Mouse (Mus musculus): ENCODE results near the gene Scn4a. TPM values are rescaled to one million over a fixed set of nuclear protein-coding genes. Genes with fewer than 3 reads are reported as not detected.

Scn4a gene
- total and polyA plus RNA-seq, 3 experiments, result 11.9 to 22.8 (median 22.1) TPM

GRCm38 (mm10) chr11:106271794-106272643, 81.1 kb downstream of the Scn4a start:
- 1% methylated on average over 41 of the region's 41 CpGs for WGBS
- peak overlapping the region; percentile 94 for H3K4me3 ChIP-seq
- no peaks in the 10 kb centered on the region for H3K27me3 ChIP-seq (ENCODE audit: control insufficient read depth, insufficient read depth, low read length)
- H3K4me1 ChIP-seq (ENCODE audit: control insufficient read depth, insufficient read depth, low read length), result peaks cover 27% of the 10 kb centered on the region
- peaks cover 8% of the 10 kb centered on the region; the same call in 1 of the 2 replicates for H3K36me3 ChIP-seq (ENCODE audit: control insufficient read depth, insufficient read depth, low read length)
- DNase-seq, result peak in 1 of 2 experiments; percentile 33
- intact Hi-C loops (cut with DNase I), result loop anchor here (2.0 to 10.0 kb wide), 4 partner anchors 15 to 513 kb away; partner anchors contain the start of genes Ccdc47, Cep95, Ddx42 and Ddx5
- H3K79me2 ChIP-seq (replicated peaks; ENCODE audit: control insufficient read depth, insufficient read depth, low read length), result peaks cover 1% of the 10 kb centered on the region
- 0 out of 2 replicates have a peak, but pooled peaks have one; percentile 2 for TF ChIP-seq CTCF (IDR thresholded peaks at IDR 0.05)
- TF ChIP-seq POLR2A (IDR thresholded peaks at IDR 0.05; ENCODE audit: insufficient read depth, low read depth, low read length), result no peak
- peak overlapping the region; percentile 98 for H3K9ac ChIP-seq (ENCODE audit: low read depth, low read length)
- H3K27ac ChIP-seq, result peak overlapping the region; percentile 97

- Histone ChIP-seq H3K27ac (peak overlapping the region; percentile 97), H3K79me2 (replicated peaks; ENCODE audit: control insufficient read depth, insufficient read depth, low read length) (peaks cover 1% of the 10 kb centered on the region), H3K36me3 (ENCODE audit: control insufficient read depth, insufficient read depth, low read length) (peaks cover 8% of the 10 kb centered on the region; the same call in 1 of the 2 replicates), H3K4me3 (peak overlapping the region; percentile 94), H3K9ac (ENCODE audit: low read depth, low read length) (peak overlapping the region; percentile 50), H3K4me1 (ENCODE audit: control insufficient read depth, insufficient read depth, low read length) (peaks cover 24% of the 10 kb centered on the region), H3K27me3 (ENCODE audit: control insufficient read depth, insufficient read depth, low read length) (no peaks in the 10 kb centered on the region)
- 0 out of 2 replicates have a peak, but pooled peaks have one; percentile 4 for TF ChIP-seq CTCF (IDR thresholded peaks at IDR 0.05)
- no peak for TF ChIP-seq POLR2A (IDR thresholded peaks at IDR 0.05; ENCODE audit: insufficient read depth, low read depth, low read length)
- no peak for TF ChIP-seq EP300 (IDR thresholded peaks at IDR 0.05; ENCODE audit: insufficient read depth, low read depth, low read length)
- intact Hi-C loops (cut with DNase I), result loop anchor here (2.0 to 10.0 kb wide), 3 partner anchors 14 to 514 kb away; partner anchors contain the start of genes Cep95, Ddx5, Ftsj3 and Psmc5
- peak in 1 of 2 experiments; percentile 44 for DNase-seq
- 20% methylated on average over 5 of the region's 5 CpGs for WGBS
Measured at GRCm38 (mm10) chr11:106271131-106271793, 81.8 kb downstream of the Scn4a start.

- Histone ChIP-seq H3K4me3 (no peak overlapping the region), H3K79me2 (replicated peaks; ENCODE audit: control insufficient read depth, insufficient read depth, low read length) (peaks cover 1% of the 10 kb centered on the region), H3K27me3 (ENCODE audit: control insufficient read depth, insufficient read depth, low read length) (no peaks in the 10 kb centered on the region), H3K4me1 (ENCODE audit: control insufficient read depth, insufficient read depth, low read length) (peaks cover 20% of the 10 kb centered on the region), H3K27ac (peak overlapping the region; percentile 67), H3K9ac (ENCODE audit: low read depth, low read length) (no peak overlapping the region), H3K36me3 (ENCODE audit: control insufficient read depth, insufficient read depth, low read length) (peaks cover 8% of the 10 kb centered on the region; the same call in 1 of the 2 replicates)
- DNase-seq, result peak; percentile 38 to 49
- 37% methylated on average over 3 of the region's 3 CpGs for WGBS
- intact Hi-C loops (cut with DNase I), result no loop called here
- no peak for TF ChIP-seq POLR2A (IDR thresholded peaks at IDR 0.05; ENCODE audit: insufficient read depth, low read depth, low read length)
Measured at GRCm38 (mm10) chr11:106269060-106269431, 84.0 kb downstream of the Scn4a start.

Other genes with a start within 250 kb of the Scn4a start
- not detected for gene Gm10840, start 192.4 kb downstream of the Scn4a start, total RNA-seq (2021)
- not detected in 2 replicates for gene Gm10840, start 192.4 kb downstream of the Scn4a start, polyA plus RNA-seq (2012; rRNA removed)
- gene Limd2, start 192.4 kb downstream of the Scn4a start, total RNA-seq (2021), result 1 to 10 TPM; 3.6 to 4.7 TPM
- 10.0 and 11.5 TPM in 2 replicates for gene Limd2, start 192.4 kb downstream of the Scn4a start, polyA plus RNA-seq (2012; rRNA removed)
- 1 to 10 TPM; 6.2 to 7.0 TPM for gene Strada, start 151.1 kb downstream of the Scn4a start, total RNA-seq (2021)
- 16.9 and 21.8 TPM in 2 replicates for gene Strada, start 151.1 kb downstream of the Scn4a start, polyA plus RNA-seq (2012; rRNA removed)
- 10 to 100 TPM; 78.1 to 82.2 TPM for gene Ccdc47, start 136.9 kb downstream of the Scn4a start, total RNA-seq (2021)
- gene Ccdc47, start 136.9 kb downstream of the Scn4a start, polyA plus RNA-seq (2012; rRNA removed), result 23.7 and 47.4 TPM in 2 replicates
- 10 to 100 TPM; 23.5 to 27.5 TPM for gene Ddx42, start 136.4 kb downstream of the Scn4a start, total RNA-seq (2021)
- 6.0 and 11.9 TPM in 2 replicates for gene Ddx42, start 136.4 kb downstream of the Scn4a start, polyA plus RNA-seq (2012; rRNA removed)
- gene Ftsj3, start 97.2 kb downstream of the Scn4a start, total RNA-seq (2021), result 10 to 100 TPM; 20.2 to 21.6 TPM
- gene Ftsj3, start 97.2 kb downstream of the Scn4a start, polyA plus RNA-seq (2012; rRNA removed), result 10.2 and 15.2 TPM in 2 replicates
- gene Psmc5, start 97.1 kb downstream of the Scn4a start, total RNA-seq (2021), result 100 to 1,000 TPM in 1 of 2 experiments, 10 to 100 TPM in 1; 91.8 to 104 TPM
- gene Psmc5, start 97.1 kb downstream of the Scn4a start, polyA plus RNA-seq (2012; rRNA removed), result 54.5 and 83.5 TPM in 2 replicates
- 10 to 100 TPM; 16.6 to 17.2 TPM for gene Smarcd2, start 80.3 kb downstream of the Scn4a start, total RNA-seq (2021)
- gene Smarcd2, start 80.3 kb downstream of the Scn4a start, polyA plus RNA-seq (2012; rRNA removed), result 39.2 and 49.2 TPM in 2 replicates
- gene Tcam1, start 76.6 kb downstream of the Scn4a start, total RNA-seq (2021), result not detected
- gene Tcam1, start 76.6 kb downstream of the Scn4a start, polyA plus RNA-seq (2012; rRNA removed), result 0.10 TPM in 1 of 2 replicates, not detected in the other
- not detected for gene Gh, start 51.4 kb downstream of the Scn4a start, total RNA-seq (2021)
- not detected in 2 replicates for gene Gh, start 51.4 kb downstream of the Scn4a start, polyA plus RNA-seq (2012; rRNA removed)
- gene Cd79b, start 38.5 kb downstream of the Scn4a start, total RNA-seq (2021), result 1 to 10 TPM; 1.7 to 3.0 TPM
- 3.4 and 10.1 TPM in 2 replicates for gene Cd79b, start 38.5 kb downstream of the Scn4a start, polyA plus RNA-seq (2012; rRNA removed)
- under 1 TPM; 0.37 to 0.48 TPM for gene Prr29, start 12.2 kb upstream of the Scn4a start, total RNA-seq (2021)
- gene Prr29, start 12.2 kb upstream of the Scn4a start, polyA plus RNA-seq (2012; rRNA removed), result 7.9 and 10.4 TPM in 2 replicates
- gene Icam2, start 34.8 kb upstream of the Scn4a start, total RNA-seq (2021), result 10 to 100 TPM; 22.0 to 22.4 TPM
- 46.8 and 60.4 TPM in 2 replicates for gene Icam2, start 34.8 kb upstream of the Scn4a start, polyA plus RNA-seq (2012; rRNA removed)
- gene Ern1, start 134.6 kb upstream of the Scn4a start, total RNA-seq (2021), result 10 to 100 TPM; 10.2 to 13.9 TPM
- gene Ern1, start 134.6 kb upstream of the Scn4a start, polyA plus RNA-seq (2012; rRNA removed), result 6.4 and 9.8 TPM in 2 replicates